Mouse (Mus musculus) midbrain, postnatal 0 days (tissue): Measurements from ENCODE around the gene Aloxe3. TPM values are rescaled to one million over a fixed set of nuclear protein-coding genes. Genes with fewer than 3 reads are reported as not detected.

Experiments used
- ATAC-seq: fragments of 200-750 bp; cut with Nextera tagmentation; 2 replicates; pipeline ENCODE4 v1.8.0; 2017; ENCODE audit warnings: moderate number of reproducible peaks, mild to moderate bottlenecking, moderate TSS enrichment, moderate library complexity; ENCODE audit not compliant: low FRiP score
- DNase-seq: peaks from one replicate; pipeline ENCODE4 v3.0.0-alpha.2; 2015; ENCODE audit warnings: low spot score
- H3K27ac ChIP-seq: fragments of 300-500 bp; sonication (generic); 2 replicates; pipeline ENCODE4 v1.5.1; 2014; ENCODE audit warnings: low read depth, mild to moderate bottlenecking, low read length, mixed read lengths
- H3K27me3 ChIP-seq: fragments of 300-500 bp; sonication (generic); 2 replicates; pipeline ENCODE4 v1.6.1; 2014; ENCODE audit warnings: low read length, control low read depth, mixed read lengths; ENCODE audit not compliant: insufficient read depth
- H3K36me3 ChIP-seq: fragments of 300-500 bp; sonication (generic); 2 replicates; pipeline ENCODE4 v1.6.1; 2014; ENCODE audit warnings: low read length, control low read depth, mixed read lengths; ENCODE audit not compliant: insufficient read depth
- H3K4me1 ChIP-seq: fragments of 300-500 bp; sonication (generic); 2 replicates; pipeline ENCODE4 v1.6.1; 2014; ENCODE audit warnings: mild to moderate bottlenecking, control low read depth, antibody characterized with exemption, low read length, mixed read lengths; ENCODE audit not compliant: insufficient read depth
- H3K4me2 ChIP-seq: fragments of 300-500 bp; sonication (generic); 2 replicates; pipeline ENCODE4 v1.6.1; 2014; ENCODE audit warnings: low read depth, mild to moderate bottlenecking, low read length, mixed read lengths; ENCODE audit not compliant: poor library complexity, severe bottlenecking
- H3K4me3 ChIP-seq: fragments of 300-500 bp; sonication (generic); 2 replicates; pipeline ENCODE4 v1.5.1; 2014; ENCODE audit warnings: low read depth, mild to moderate bottlenecking, low read length, moderate library complexity
- H3K9ac ChIP-seq: fragments of 300-500 bp; sonication (generic); replicated peaks from 2 replicates; pipeline ENCODE4 v1.6.1; 2014; ENCODE audit warnings: mild to moderate bottlenecking, low read length, moderate library complexity, mixed read lengths; ENCODE audit not compliant: poor library complexity, severe bottlenecking
- H3K9me3 ChIP-seq: fragments of 300-500 bp; sonication (generic); 2 replicates; pipeline ENCODE4 v1.6.1; 2016; ENCODE audit warnings: low read length, control low read depth
- CTCF ChIP-seq: IDR thresholded peaks from 2 replicates; pipeline ENCODE4 v1.5.1; 2016; ENCODE audit warnings: antibody characterized with exemption, mild to moderate bottlenecking
- WGBS: fragments of 180-500 bp; shearing (Covaris S2); extraction: QIAGEN DNeasy Blood & Tissue Kit; methylation state at CpG from one replicate; pipeline ENCODE4 v1.1.7; 2014; 5-methylcytosine and 5-hydroxymethylcytosine counted together
- polyA plus RNA-seq: library from polyadenylated mRNA; unstranded; fragments of >200 nt; fragmentation: Nextera tagmentation; extraction: Ambion mirVana; gene quantifications from 2 replicates; pipeline ENCODE4 v1.2.1, GENCODE M21; 2015
- total RNA-seq: library from RNA; depleted of rRNA; stranded (reverse); fragments of >200 nt; gene quantifications from 2 replicates; pipeline ENCODE4 v1.2.3, GENCODE M21; 2014

Aloxe3 gene
- total and polyA plus RNA-seq, 2 experiments from 2014 or later = 16.3 to 17.8 TPM

DNA sequence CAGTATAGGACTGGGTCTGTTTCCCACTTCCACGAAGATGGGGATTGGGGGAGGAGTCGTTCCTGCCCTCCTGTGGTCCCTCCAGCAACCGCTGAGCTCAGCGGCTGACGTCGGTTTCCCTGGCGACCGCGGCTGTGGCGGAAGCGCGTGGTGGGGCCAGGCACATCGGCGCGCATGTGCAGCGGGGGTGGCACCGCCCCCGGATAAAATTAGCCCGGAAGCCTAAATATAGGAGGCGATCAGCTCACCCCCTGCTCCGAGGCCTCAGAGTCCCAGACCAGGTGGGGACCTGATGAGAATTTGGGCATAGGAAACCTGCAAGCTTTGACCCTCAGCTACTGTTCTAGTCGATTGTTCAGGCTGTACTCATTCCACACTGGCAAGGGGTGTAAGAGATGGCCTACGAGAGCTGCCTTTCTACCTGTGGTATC is 25.8 kb upstream of the Aloxe3 start:
- peak overlapping the region; percentile 72 for H3K9ac ChIP-seq
- no peaks in the 10 kb centered on the region for H3K9me3 ChIP-seq

GRCm38 (mm10) chr11:69100639-69101360 is 24.9 kb upstream of the Aloxe3 start:
- TF ChIP-seq CTCF = no peak
- Histone ChIP-seq H3K4me2 (peak overlapping the region; percentile 94), H3K4me1 (peaks cover 23% of the 10 kb centered on the region), H3K27me3 (no peaks in the 10 kb centered on the region), H3K36me3 (peaks cover 46% of the 10 kb centered on the region), H3K4me3 (peak overlapping the region; percentile 59), H3K9ac (peak overlapping the region; percentile 72), H3K9me3 (no peaks in the 10 kb centered on the region), H3K27ac (peak overlapping the region; percentile 52)
- WGBS = 92% methylated on average over 20 of the region's 20 CpGs
- no peak for ATAC-seq
- no peak for DNase-seq

More for the DNA sequence above, 25.8 kb upstream of the Aloxe3 start:
- Histone ChIP-seq H3K4me3 (peak overlapping the region; percentile 59), H3K27me3 (no peaks in the 10 kb centered on the region), H3K4me1 (peaks cover 23% of the 10 kb centered on the region), H3K4me2 (peak overlapping the region; percentile 94), H3K27ac (peak overlapping the region; percentile 83), H3K36me3 (peaks cover 37% of the 10 kb centered on the region)
- ATAC-seq = 0 out of 2 replicates have a peak, but pooled peaks have one; percentile 26
- DNase-seq = peak; percentile 87
- WGBS = 2% methylated on average over 23 of the region's 23 CpGs
- TF ChIP-seq CTCF = peak; percentile 34; the same call in 1 of the 2 replicates

DNA sequence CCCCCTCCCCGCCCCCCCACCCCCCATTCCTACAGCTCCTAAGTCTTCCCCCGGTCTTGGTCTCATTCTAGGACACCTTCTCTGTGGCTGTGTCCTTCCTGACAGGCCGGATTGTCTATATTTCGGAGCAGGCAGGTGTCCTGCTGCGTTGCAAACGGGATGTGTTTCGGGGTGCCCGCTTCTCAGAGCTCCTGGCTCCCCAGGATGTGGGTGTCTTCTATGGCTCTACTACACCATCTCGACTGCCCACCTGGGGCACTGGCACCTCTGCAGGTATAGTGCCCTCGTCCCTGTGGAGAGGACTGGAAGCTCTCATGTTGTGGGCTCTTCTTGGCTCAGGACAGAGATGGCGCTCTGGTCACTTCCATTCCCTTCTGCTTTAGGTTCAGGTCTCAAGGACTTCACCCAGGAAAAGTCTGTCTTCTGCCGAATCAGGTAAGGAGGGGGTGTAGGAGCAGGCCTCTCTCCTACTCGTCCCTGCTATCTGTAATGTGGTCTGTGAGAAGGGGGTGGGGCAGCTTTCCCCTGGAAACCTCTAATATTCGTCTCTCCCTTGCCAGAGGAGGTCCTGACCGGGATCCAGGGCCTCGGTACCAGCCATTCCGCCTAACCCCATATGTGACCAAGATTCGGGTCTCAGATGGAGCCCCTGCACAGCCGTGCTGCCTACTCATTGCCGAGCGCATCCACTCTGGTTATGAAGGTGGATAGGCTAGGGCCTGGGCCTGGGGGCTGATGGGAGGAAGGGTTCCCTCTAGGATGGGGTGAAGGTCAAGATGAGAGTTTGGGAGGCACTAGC is 23.9 kb upstream of the Aloxe3 start:
- Histone ChIP-seq H3K36me3 (peaks cover 55% of the 10 kb centered on the region), H3K4me3 (no peak overlapping the region), H3K4me2 (no peak overlapping the region), H3K4me1 (peaks cover 23% of the 10 kb centered on the region), H3K9me3 (no peaks in the 10 kb centered on the region), H3K9ac (no peak overlapping the region), H3K27ac (no peak overlapping the region), H3K27me3 (no peaks in the 10 kb centered on the region)
- no peak for TF ChIP-seq CTCF
- DNase-seq (no peak), ATAC-seq (no peak)
- 90% methylated on average over 21 of the region's 21 CpGs for WGBS

DNA sequence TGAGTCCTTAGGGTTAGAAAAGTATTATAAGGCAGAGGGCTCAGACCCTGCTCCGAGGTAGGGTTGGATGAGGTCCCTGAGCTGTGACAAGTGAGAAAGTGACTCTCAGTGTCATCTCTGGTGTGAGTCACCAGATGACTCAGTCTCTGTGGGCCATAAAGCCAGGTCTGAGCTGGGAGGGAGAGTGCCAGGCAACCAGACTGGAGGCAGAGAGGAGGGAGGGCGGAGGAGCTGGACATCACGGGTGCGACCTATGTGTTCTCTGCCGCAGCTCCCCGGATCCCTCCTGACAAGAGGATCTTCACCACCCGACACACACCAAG is 23.3 kb upstream of the Aloxe3 start:
- H3K4me2 ChIP-seq = no peak overlapping the region
- H3K4me3 ChIP-seq = no peak overlapping the region
- H3K9ac ChIP-seq = no peak overlapping the region
- no peaks in the 10 kb centered on the region for H3K9me3 ChIP-seq
- peaks cover 20% of the 10 kb centered on the region for H3K4me1 ChIP-seq
- TF ChIP-seq CTCF = no peak
- ATAC-seq = no peak
- no peak for DNase-seq
- H3K27ac ChIP-seq = no peak overlapping the region
- H3K27me3 ChIP-seq = no peaks in the 10 kb centered on the region
- peaks cover 60% of the 10 kb centered on the region for H3K36me3 ChIP-seq
- 94% methylated on average over 7 of the region's 7 CpGs for WGBS

DNA sequence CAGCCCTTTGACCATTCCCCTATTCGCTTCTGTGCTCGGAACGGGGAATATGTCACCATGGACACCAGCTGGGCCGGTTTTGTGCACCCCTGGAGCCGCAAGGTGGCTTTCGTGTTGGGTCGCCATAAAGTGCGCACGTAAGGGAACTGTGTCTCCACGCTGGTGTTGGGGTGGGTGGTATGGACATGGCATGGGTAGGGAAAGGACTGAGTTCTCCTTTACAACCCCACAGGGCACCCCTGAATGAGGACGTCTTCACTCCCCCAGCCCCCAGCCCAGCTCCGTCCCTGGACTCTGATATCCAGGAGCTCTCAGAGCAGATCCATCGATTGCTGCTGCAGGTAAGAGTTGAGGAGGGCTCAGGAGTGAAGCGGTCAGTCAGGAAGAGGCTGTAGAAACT is 22.6 kb upstream of the Aloxe3 start:
- ATAC-seq = no peak
- H3K4me3 ChIP-seq = no peak overlapping the region
- H3K4me2 ChIP-seq = no peak overlapping the region
- H3K27ac ChIP-seq = no peak overlapping the region
- H3K9ac ChIP-seq = no peak overlapping the region
- H3K27me3 ChIP-seq = no peaks in the 10 kb centered on the region
- no peaks in the 10 kb centered on the region for H3K9me3 ChIP-seq
- H3K4me1 ChIP-seq = peaks cover 13% of the 10 kb centered on the region
- TF ChIP-seq CTCF = no peak
- DNase-seq = no peak
- WGBS = 96% methylated on average over 14 of the region's 14 CpGs
- H3K36me3 ChIP-seq = peaks cover 68% of the 10 kb centered on the region
